Mouse (Mus musculus) E14TG2a.4 (cell line): Measurements from ENCODE around the gene Prc1.

ENCODE experiments used
- CTCF ChIP-seq: conservative IDR thresholded peaks from 2 replicates; pipeline ENCODE4 v1.5.1; 2014; ENCODE audit warnings: low read length
- NANOG ChIP-seq: IDR thresholded peaks from 2 replicates; pipeline ENCODE4 v1.6.1; 2014; ENCODE audit warnings: borderline replicate concordance, low read length, mixed read lengths
- POU5F1 ChIP-seq: IDR thresholded peaks from 2 replicates; pipeline ENCODE4 v1.6.1; 2014; ENCODE audit warnings: low read length, borderline replicate concordance

- TF ChIP-seq CTCF: no peak
- TF ChIP-seq NANOG: no peak
- TF ChIP-seq POU5F1: no peak
Observed at GRCm38 (mm10) chr7:80350808-80351207, 56.6 kb downstream of the Prc1 start.
